Mouse (Mus musculus): ENCODE measurements around the gene Maml2. TPM values are rescaled to one million over a fixed set of nuclear protein-coding genes. Genes with fewer than 3 reads are reported as not detected.

Gene Maml2
- total and polyA plus RNA-seq, 3 experiments, result 4.2 to 7.2 (median 5.7) TPM

DNA sequence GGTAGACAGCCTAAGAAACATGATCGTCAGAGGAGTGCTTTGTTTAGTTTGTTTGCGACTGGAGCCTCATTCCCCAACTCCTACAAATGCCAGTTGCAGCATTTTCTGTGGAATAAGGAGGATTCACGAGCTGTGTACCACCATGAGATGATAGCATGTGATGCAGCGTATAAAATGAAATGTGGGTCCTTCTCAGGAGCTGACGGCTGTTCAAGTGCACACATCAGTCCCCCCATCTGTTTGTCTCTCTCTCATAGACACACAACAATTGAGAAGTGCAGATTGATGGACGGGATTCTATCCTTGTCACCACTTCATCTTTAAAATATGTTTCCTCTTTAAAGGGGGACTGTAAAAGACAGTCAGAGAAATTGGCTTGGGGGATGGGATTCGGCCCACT is 12.1 kb downstream of the Maml2 start:
- no peak for DNase-seq

DNA sequence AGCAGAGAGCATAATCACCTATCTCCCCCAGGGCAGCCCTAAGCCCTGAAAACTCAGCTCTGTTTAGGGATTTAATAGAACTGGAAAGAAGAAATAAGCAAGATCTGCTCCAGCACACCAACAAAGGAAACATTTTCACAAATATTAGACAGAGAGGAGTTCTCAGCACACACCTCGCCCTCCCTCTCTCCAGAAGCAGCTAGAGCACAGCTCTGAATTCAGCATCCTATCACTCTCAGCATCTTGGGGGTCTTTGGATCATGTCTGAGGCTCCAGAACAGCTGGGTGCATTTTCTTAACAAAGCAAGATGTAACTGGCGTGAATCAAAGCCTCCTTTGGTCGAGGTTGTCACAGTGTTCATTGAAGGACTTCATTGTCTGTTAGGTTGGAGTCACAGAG is 12.5 kb downstream of the Maml2 start:
- no peak for DNase-seq

DNA sequence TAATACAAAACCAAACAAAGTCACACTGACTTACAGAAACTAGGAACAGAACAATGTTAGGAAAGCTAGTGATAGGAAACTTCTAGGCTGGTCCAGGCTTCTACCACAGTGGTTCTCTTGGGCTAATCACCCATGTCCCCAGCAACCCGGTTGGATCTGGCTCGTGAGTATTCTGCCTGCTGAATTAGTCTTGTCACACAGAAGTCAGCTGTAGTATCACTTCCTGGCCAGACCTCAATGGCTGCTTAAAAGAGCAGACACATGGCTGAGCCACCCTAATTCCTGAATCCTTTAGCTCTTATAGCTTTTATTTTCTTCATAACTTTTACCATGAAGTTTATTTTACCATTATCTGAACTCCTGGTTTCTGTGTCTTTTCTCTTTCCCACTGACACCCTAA is 13.3 kb downstream of the Maml2 start:
- no peak for DNase-seq

GRCm38 (mm10) chr9:13313923-13314322 is 16.2 kb downstream of the Maml2 start:
- no peak for DNase-seq

DNA sequence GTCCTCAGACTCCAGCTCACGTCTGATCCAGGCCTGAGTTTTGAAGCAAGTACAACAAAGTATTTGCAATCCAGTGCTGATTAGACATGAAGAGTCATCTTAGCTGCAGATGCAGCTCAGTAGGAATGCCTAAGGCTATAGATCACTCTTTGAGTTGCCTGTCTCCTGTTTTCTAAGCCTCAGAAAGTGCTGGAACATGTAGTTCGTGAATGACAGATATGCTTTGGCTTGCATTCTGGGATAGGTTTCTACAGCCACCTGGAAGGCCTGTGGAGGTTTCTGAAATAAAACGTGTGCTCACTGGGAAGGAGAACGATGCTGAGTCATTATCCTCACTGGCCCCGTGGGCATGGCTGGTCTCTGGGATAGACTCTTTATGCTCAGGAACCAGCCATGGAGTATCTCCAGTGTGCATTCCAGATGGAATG is 16.8 kb downstream of the Maml2 start:
- no peak for DNase-seq

DNA sequence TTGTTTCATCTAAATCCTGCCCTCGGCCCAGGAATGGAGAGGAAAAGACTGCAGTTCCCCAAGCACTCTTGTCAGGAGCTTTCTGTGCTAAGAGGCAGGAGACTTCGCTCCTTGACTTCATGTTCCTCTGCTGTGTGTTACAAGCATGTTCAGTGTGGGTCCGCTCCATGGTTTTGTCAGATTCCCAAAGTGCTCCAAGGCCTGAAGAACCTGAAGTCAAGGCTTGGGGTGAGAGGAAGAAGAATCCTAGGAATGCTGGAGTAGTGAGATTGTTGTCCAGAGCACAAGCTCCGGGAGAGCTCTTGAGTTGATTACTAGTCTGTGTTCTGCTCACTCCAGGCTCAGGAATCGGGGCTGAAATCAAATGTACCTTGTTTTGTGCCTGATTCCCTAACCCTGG is 17.6 kb downstream of the Maml2 start:
- no peak for DNase-seq

DNA sequence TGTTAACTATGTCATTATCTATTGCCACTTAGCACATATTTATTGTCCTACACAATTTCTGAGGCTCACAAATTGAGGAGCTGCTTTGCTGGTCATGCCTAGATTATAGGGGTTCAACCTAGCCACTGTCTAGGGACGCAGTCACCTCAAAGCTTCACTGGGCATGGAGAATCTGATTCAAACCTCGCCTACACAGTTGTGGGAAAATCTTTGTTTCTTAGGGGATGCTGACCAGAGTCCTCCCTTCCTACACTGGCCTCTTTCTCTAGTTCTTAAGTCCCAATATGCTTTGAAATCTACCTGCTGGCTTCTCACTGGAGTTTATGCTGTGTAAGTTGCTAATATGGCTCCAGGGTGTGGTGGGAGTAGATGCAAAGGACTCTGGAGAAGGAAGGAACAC is 21.8 kb downstream of the Maml2 start:
- DNase-seq, result no peak

GRCm38 (mm10) chr9:13320800-13321364 is 23.1 kb downstream of the Maml2 start:
- DNase-seq, result no peak

- no peak for DNase-seq
Observed at GRCm38 (mm10) chr9:13323074-13323473, 25.3 kb downstream of the Maml2 start.

DNA sequence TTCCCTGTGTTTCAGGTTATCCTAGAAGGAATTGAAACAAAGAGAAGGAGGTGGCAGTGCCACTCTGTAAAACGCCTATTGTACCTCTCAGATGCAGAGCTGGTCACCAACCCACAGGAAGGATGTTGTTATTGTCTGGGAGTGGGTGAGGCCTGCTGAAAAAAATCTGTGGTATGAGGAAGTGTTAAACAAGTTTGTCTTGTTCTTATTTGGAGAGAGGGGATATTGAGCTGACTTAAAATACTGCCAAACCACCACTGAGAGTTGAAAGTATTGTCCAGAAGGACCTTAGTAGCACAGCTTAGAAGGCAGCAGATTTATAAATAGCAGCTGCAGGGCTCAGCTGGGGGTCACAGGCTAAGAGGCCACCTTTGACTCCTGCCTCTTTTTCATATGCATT is 25.9 kb downstream of the Maml2 start:
- no peak for DNase-seq

DNA sequence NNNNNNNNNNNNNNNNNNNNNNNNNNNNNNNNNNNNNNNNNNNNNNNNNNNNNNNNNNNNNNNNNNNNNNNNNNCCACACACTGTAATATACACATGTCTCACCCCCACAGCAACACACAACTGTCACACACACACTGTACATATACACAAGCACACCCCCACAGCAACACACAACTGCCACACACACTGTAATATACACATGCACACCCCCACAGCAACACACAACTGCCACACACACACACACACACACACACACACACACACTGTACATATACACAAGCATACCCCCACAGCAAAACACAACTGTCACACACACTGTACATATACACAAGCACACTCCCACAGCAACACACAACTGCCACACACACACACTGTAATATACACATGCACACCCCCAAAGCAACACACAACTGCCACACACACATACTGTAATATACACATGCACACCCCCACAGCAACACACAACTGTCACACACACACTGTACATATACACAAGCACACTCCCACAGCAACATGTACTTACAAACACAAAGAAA is 116.5 kb downstream of the Maml2 start:
- no peak for DNase-seq

DNA sequence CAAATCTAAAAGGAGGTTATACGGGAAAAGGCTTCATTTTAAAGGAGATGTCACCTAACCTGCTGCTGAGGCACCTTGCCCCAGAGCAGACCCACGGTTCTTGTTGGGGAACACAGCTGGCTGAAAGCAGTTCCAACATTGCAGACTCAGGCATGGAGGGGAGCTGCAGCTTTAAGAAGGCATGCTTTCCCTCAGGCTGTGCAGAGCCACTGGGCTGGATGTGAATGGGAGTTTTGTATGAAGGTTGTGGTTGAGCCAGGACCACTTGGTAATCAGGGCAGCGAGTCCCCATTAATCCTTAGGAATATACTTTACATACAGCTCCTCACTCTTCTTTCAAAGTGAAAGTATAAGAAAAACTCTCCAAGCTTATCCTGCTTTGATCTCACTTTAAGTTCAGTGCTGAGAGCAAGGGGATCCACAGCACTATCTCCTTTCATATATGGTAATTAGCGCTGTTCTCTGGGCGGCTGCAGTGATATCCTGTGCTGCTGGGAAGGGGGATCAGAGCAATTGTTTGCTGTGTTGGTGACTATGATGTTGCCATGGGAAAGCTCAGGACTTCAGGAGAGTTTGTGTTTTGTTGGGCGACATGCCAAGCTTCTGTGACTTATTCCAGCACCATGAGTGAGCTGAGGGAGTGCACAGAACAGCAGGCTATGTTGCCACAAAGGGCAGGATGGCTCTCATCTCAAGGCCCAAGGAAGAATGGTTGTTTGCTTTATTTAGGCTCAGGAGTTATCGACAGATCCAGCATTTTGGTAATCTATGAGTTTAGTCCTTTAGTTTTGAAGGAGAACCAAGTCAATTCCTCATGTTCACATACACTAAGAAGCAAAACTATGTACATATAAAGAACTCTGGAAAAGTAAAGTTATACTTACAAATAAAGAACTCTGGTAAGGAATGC is 127.5 kb downstream of the Maml2 start:
- peak; percentile 80 for DNase-seq

- DNase-seq, result no peak
Observed at GRCm38 (mm10) chr9:13429477-13430125, 131.8 kb downstream of the Maml2 start.

GRCm38 (mm10) chr9:13430302-13430701 is 132.5 kb downstream of the Maml2 start:
- peak; percentile 16 for DNase-seq

DNA sequence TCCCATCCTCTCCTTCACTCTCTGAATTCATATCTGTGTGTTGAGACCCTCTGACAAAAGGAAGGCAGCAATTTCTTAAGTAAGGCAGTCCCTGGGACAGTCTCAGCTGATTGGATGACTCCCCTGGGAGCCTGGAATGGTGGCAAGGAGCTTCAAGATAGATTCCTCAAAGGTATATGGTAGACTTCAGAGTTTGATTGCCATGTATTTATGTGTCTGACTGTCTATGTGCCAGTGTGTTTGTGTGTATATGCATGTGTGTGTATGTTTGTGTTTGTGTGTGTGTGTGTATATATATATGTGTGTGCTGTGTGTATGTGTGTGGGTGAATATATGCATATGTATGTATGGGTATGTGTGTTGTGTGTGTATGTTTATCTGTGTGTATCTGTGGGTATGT is 133.0 kb downstream of the Maml2 start:
- DNase-seq, result no peak

GRCm38 (mm10) chr9:13431646-13432045 is 133.9 kb downstream of the Maml2 start:
- DNase-seq, result no peak

GRCm38 (mm10) chr9:13433501-13434090 is 135.8 kb downstream of the Maml2 start:
- DNase-seq, result peak; percentile 77

DNA sequence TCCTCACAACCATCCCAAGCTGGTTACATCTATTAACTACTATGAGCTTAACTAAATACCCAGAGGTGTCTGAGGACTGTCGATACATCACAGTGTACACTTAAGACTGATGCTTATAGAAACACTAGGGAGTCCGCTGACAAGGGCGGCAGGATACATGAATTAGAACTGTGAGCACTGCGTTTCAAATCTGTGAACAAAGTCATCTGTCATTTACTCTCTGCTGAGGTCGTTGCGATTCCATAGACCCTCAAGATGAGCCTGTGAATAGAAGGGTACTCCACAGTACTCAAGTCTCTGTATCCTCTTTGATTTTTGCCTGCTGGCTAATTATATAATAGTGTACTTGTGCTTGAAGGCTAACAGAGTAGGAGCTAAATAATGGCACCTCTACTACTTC is 143.2 kb downstream of the Maml2 start:
- DNase-seq, result no peak

DNA sequence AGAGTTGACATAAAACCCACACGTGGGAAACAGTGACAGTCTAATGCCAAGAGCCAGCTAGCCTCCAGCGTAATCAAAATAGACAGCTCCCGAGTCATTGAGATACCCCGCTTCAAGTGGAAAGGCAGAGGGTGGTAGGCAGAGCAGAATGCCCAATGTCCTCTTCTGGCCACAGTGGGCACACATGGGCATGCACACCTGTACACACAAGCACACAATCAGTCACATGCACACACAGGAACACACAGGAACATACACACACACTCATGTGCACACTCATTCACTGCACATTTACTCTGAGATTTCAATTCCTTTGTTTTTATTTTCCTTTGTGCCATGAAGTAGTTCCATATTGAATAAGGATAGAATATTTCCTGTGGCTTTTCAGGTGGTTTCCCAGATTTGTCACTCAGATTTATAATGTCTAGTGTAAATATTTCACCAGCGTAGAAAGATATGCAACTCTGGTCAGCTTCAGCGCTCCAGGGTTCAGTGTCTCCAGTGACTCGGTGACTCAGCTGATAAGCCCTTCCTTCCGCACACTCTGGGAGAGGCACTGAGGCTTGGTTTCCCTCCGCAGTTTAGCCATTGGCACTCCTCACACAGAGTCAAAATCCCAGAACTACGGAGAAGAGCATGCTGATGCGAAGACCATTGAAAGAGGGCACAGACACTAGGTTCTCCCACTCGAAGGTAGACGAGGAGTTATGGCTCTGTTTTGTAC is 144.4 kb downstream of the Maml2 start:
- peak; percentile 56 for DNase-seq

DNA sequence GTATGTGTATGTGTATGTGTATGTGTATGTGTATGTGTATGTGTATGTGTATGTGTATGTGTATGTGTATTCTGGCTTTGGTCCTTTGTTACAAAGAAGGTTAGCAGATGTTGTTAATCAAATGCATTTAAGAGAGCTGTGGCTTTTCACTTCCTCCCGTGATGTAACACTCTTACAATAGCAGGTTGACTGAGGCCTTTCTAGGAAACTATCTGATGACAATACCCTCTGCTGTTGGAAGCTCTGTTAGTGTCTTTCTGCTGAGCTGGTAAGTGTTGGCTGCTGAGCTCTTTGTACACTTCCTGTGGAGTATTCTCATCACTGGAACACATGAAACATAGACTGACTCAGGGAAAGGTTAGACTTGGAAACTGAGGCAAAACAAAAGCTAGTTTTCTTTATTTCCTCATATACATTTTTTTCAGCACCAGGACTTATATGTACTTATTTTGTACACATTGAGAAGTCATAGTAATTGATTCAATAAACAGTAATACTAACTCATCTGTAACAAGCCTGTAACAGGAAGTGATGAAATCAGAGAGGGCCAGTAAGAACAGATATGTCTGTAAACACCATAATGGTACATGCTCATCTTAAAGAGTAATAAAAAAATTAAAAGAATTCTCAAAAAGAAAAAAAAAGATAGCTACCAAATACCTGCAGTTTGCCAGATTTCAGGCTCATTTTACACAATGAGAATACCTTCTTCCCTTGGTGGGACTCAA is 145.9 kb downstream of the Maml2 start:
- DNase-seq, result no peak

GRCm38 (mm10) chr9:13446236-13446635 is 148.5 kb downstream of the Maml2 start:
- DNase-seq, result no peak
